Mouse (Mus musculus): ENCODE results near the gene Cnnm3.

- TF ChIP-seq CTCF (IDR thresholded peaks at IDR 0.05; ENCODE audit: borderline replicate concordance, insufficient read depth, low read depth, low read length) = no peak
- TF ChIP-seq POLR2A (IDR thresholded peaks at IDR 0.05; ENCODE audit: borderline replicate concordance, insufficient read depth, low read length) = no peak
These were observed 21.9 kb downstream of the Cnnm3 start for GRCm38 (mm10) chr1:36533546-36533945.
